In genomic region chr15:10715139-10715505, GRCm38 (mm10) we compare ENCODE assay signal across 8 mouse cellular contexts. TPM values are rescaled to one million over a fixed set of nuclear protein-coding genes. Genes with fewer than 3 reads are reported as not detected.
A peak's percentile ranks its signal among the peaks of the same experiment; 100 is the strongest.
DNase-seq lines count a peak whose midpoint lies in the region; ATAC-seq and TF ChIP-seq lines count a peak whose summit lies in the region.

No protein-coding gene starts in this region.

- H3K9ac ChIP-seq in limb, embryonic 14.5 days (ENCODE audit: low read depth, low read length, severe bottlenecking): peak overlapping the region; percentile 93
- peak overlapping the region; percentile 93; the same call in 1 of the 2 replicates for H3K9ac ChIP-seq in midbrain, embryonic 12.5 days (replicated peaks)

- H3K4me3 ChIP-seq in hindbrain, embryonic 10.5 days: peak overlapping the region; percentile 84
- peak overlapping the region; percentile 91 for H3K4me3 ChIP-seq in limb, embryonic 14.5 days (replicated peaks; ENCODE audit: low read length)
- H3K4me3 ChIP-seq in midbrain, embryonic 12.5 days: peak overlapping the region; percentile 89
- H3K4me3 ChIP-seq in thymus, adult 2 months (ENCODE audit: control insufficient read depth, insufficient read depth, low read length): no peak overlapping the region

- DNase-seq in cerebellum, postnatal 10 days: peak; percentile 19 to 28
- DNase-seq in cerebellum, adult 8-10 months: no peak
- peak; percentile 17 for DNase-seq in embryo, embryonic 11.5 days (ENCODE audit: low read depth, low spot score)
- DNase-seq in hindbrain, embryonic 10.5 days (ENCODE audit: low spot score): peak; percentile 66
- no peak for DNase-seq in limb, embryonic 14.5 days (ENCODE audit: low spot score)
- DNase-seq in thymus, adult 2 months: no peak
- DNase-seq in layer of hippocampus, postnatal 10 days (ENCODE audit: low spot score in 2 of 2): no peak

- peak overlapping the region; percentile 97 for H3K27ac ChIP-seq in hindbrain, embryonic 10.5 days
- H3K27ac ChIP-seq in limb, embryonic 14.5 days (replicated peaks; ENCODE audit: low read depth, low read length): peak overlapping the region; percentile 92
- peak overlapping the region; percentile 79 for H3K27ac ChIP-seq in midbrain, embryonic 12.5 days (replicated peaks)
- no peak overlapping the region for H3K27ac ChIP-seq in thymus, adult 2 months (ENCODE audit: control insufficient read depth, insufficient read depth, low read length)

- peaks cover 42% of the 10 kb centered on the region for H3K4me1 ChIP-seq in hindbrain, embryonic 10.5 days (replicated peaks)
- peaks cover 20% of the 10 kb centered on the region for H3K4me1 ChIP-seq in limb, embryonic 14.5 days (ENCODE audit: control insufficient read depth, insufficient read depth, low read length)
- peaks cover 31% of the 10 kb centered on the region for H3K4me1 ChIP-seq in midbrain, embryonic 12.5 days
- H3K4me1 ChIP-seq in thymus, adult 2 months (replicated peaks; ENCODE audit: control insufficient read depth, insufficient read depth, low read length): 0 out of 2 replicates have a peak, but pooled peaks cover 4% of the 10 kb centered on the region

- ATAC-seq in limb, embryonic 14.5 days (ENCODE audit: low FRiP score, low read depth): peak; percentile 58
- ATAC-seq in midbrain, embryonic 12.5 days (ENCODE audit: low FRiP score, low read depth): peak; percentile 47

- H3K36me3 ChIP-seq in hindbrain, embryonic 10.5 days: peaks cover 16% of the 10 kb centered on the region
- no peaks in the 10 kb centered on the region for H3K36me3 ChIP-seq in limb, embryonic 14.5 days (ENCODE audit: control insufficient read depth, insufficient read depth, low read length)
- no peaks in the 10 kb centered on the region for H3K36me3 ChIP-seq in midbrain, embryonic 12.5 days
- H3K36me3 ChIP-seq in thymus, adult 2 months (ENCODE audit: control insufficient read depth, insufficient read depth, low read length): no peaks in the 10 kb centered on the region

- TF ChIP-seq POLR2A in limb, embryonic 14.5 days (IDR thresholded peaks at IDR 0.05; ENCODE audit: borderline replicate concordance, extremely low read depth, insufficient read depth, insufficient read length): no peak
- TF ChIP-seq POLR2A in thymus, adult 2 months (IDR thresholded peaks at IDR 0.05; ENCODE audit: control insufficient read depth, extremely low read depth, insufficient read depth, low read length, poor library complexity): no peak

- no peaks in the 10 kb centered on the region for H3K27me3 ChIP-seq in hindbrain, embryonic 10.5 days (ENCODE audit: insufficient read depth, poor library complexity, severe bottlenecking)
- H3K27me3 ChIP-seq in limb, embryonic 14.5 days (ENCODE audit: control insufficient read depth, insufficient read depth, low read length): no peaks in the 10 kb centered on the region
- no peaks in the 10 kb centered on the region for H3K27me3 ChIP-seq in midbrain, embryonic 12.5 days
- peaks cover 14% of the 10 kb centered on the region; the same call in 1 of the 2 replicates for H3K27me3 ChIP-seq in thymus, adult 2 months (ENCODE audit: control insufficient read depth, insufficient read depth, low read length)

- H3K9me3 ChIP-seq in hindbrain, embryonic 10.5 days: peaks cover 4% of the 10 kb centered on the region
- H3K9me3 ChIP-seq in limb, embryonic 14.5 days (ENCODE audit: control insufficient read depth, low read length): no peaks in the 10 kb centered on the region
- H3K9me3 ChIP-seq in midbrain, embryonic 12.5 days: no peaks in the 10 kb centered on the region

- no peak for TF ChIP-seq CTCF in thymus, adult 2 months (IDR thresholded peaks at IDR 0.05; ENCODE audit: borderline replicate concordance, control insufficient read depth, extremely low read depth, insufficient read depth, low read length, poor library complexity)

- under 1% methylated on average over 10 of the region's 10 CpGs for WGBS in hindbrain, embryonic 10.5 days
- under 1% methylated on average over 10 of the region's 10 CpGs for WGBS in limb, embryonic 14.5 days
- WGBS in midbrain, embryonic 12.5 days: 2% methylated on average over 10 of the region's 10 CpGs
- 12% methylated on average over 10 of the region's 10 CpGs for WGBS in thymus, adult 2 months

- peak overlapping the region; percentile 87 for H3K4me2 ChIP-seq in limb, embryonic 14.5 days (replicated peaks; ENCODE audit: low read depth, low read length, severe bottlenecking)
- peak overlapping the region; percentile 86 for H3K4me2 ChIP-seq in midbrain, embryonic 12.5 days (replicated peaks)

RNA-seq across cellular contexts. Expression of gene Rai14, which starts 0.7 kb away (rescaled TPM):
- polyA plus RNA-seq in hindbrain, embryonic 10.5 days (2016; fragmentation: Nextera tagmentation; extraction: Ambion mirVana): 72.2 and 77.9 TPM in 2 replicates
- polyA plus RNA-seq in limb, embryonic 14.5 days (2012; rRNA removed): 38.6 and 44.6 TPM in 2 replicates
- 57.2 and 66.4 TPM in 2 replicates for polyA plus RNA-seq in limb, embryonic 14.5 days (2014; fragmentation: Nextera tagmentation; extraction: Ambion mirVana)
- 68.8 and 81.3 TPM in 2 replicates for polyA plus RNA-seq in midbrain, embryonic 12.5 days (2016; fragmentation: Nextera tagmentation; extraction: Ambion mirVana)
- 1.3 and 1.6 TPM in 2 replicates for polyA plus RNA-seq in thymus, adult 2 months (2012; rRNA removed)
- 10 to 100 TPM; 10.8 to 12.5 TPM for total RNA-seq in layer of hippocampus, postnatal 10 days (2021)

Comparison
In these comparisons a context has a peak if more than half of its experiments do, and no peak if none do; other contexts are left out.
1. DNase-seq: peak in cerebellum, postnatal 10 days (2 of 2), embryo, embryonic 11.5 days (single experiment) and hindbrain, embryonic 10.5 days (single experiment); none in cerebellum, adult 8-10 months (single experiment), limb, embryonic 14.5 days (single experiment), thymus, adult 2 months (single experiment) and layer of hippocampus, postnatal 10 days (0 of 2).
2. RNA of gene Rai14, which starts 0.7 kb away (polyA plus RNA-seq): 68.8 to 81.3 TPM in midbrain, embryonic 12.5 days, 72.2 to 77.9 TPM in hindbrain, embryonic 10.5 days and 38.6 to 66.4 TPM in limb, embryonic 14.5 days; 1.3 to 1.6 TPM in thymus, adult 2 months; every median in the first group is over 10 times any median in the second.